Mouse (Mus musculus) midbrain, postnatal 0 days (tissue): ENCODE measurements at regions not wholly inside any gene's neighbourhood (a gene's known extent, or its start where the extent isn't known, plus 50 kb on each side); places are given as distances from the start of the nearest gene placed in this dataset.
A peak's percentile ranks its signal among the peaks of the same experiment; 100 is the strongest.

Experiments used
- ATAC-seq: fragments of 200-750 bp; cut with Nextera tagmentation; 2 replicates; pipeline ENCODE4 v1.8.0; 2017; ENCODE audit warnings: moderate number of reproducible peaks, mild to moderate bottlenecking, moderate TSS enrichment, moderate library complexity; ENCODE audit not compliant: low FRiP score
- DNase-seq: peaks from one replicate; pipeline ENCODE4 v3.0.0-alpha.2; 2015; ENCODE audit warnings: low spot score
- H3K27ac ChIP-seq: fragments of 300-500 bp; sonication (generic); 2 replicates; pipeline ENCODE4 v1.5.1; 2014; ENCODE audit warnings: low read depth, mild to moderate bottlenecking, low read length, mixed read lengths
- H3K27me3 ChIP-seq: fragments of 300-500 bp; sonication (generic); 2 replicates; pipeline ENCODE4 v1.6.1; 2014; ENCODE audit warnings: low read length, control low read depth, mixed read lengths; ENCODE audit not compliant: insufficient read depth
- H3K36me3 ChIP-seq: fragments of 300-500 bp; sonication (generic); 2 replicates; pipeline ENCODE4 v1.6.1; 2014; ENCODE audit warnings: low read length, control low read depth, mixed read lengths; ENCODE audit not compliant: insufficient read depth
- H3K4me1 ChIP-seq: fragments of 300-500 bp; sonication (generic); 2 replicates; pipeline ENCODE4 v1.6.1; 2014; ENCODE audit warnings: mild to moderate bottlenecking, control low read depth, antibody characterized with exemption, low read length, mixed read lengths; ENCODE audit not compliant: insufficient read depth
- H3K4me2 ChIP-seq: fragments of 300-500 bp; sonication (generic); 2 replicates; pipeline ENCODE4 v1.6.1; 2014; ENCODE audit warnings: low read depth, mild to moderate bottlenecking, low read length, mixed read lengths; ENCODE audit not compliant: poor library complexity, severe bottlenecking
- H3K4me3 ChIP-seq: fragments of 300-500 bp; sonication (generic); 2 replicates; pipeline ENCODE4 v1.5.1; 2014; ENCODE audit warnings: low read depth, mild to moderate bottlenecking, low read length, moderate library complexity
- H3K9ac ChIP-seq: fragments of 300-500 bp; sonication (generic); replicated peaks from 2 replicates; pipeline ENCODE4 v1.6.1; 2014; ENCODE audit warnings: mild to moderate bottlenecking, low read length, moderate library complexity, mixed read lengths; ENCODE audit not compliant: poor library complexity, severe bottlenecking
- H3K9me3 ChIP-seq: fragments of 300-500 bp; sonication (generic); 2 replicates; pipeline ENCODE4 v1.6.1; 2016; ENCODE audit warnings: low read length, control low read depth
- CTCF ChIP-seq: IDR thresholded peaks from 2 replicates; pipeline ENCODE4 v1.5.1; 2016; ENCODE audit warnings: antibody characterized with exemption, mild to moderate bottlenecking
- WGBS: fragments of 180-500 bp; shearing (Covaris S2); extraction: QIAGEN DNeasy Blood & Tissue Kit; methylation state at CpG from one replicate; pipeline ENCODE4 v1.1.7; 2014; 5-methylcytosine and 5-hydroxymethylcytosine counted together

- H3K27ac ChIP-seq, result peak overlapping the region; percentile 32; the same call in 1 of the 2 replicates
- DNase-seq (peak; percentile 27), ATAC-seq (peak; percentile 61; the same call in 1 of the 2 replicates)
- TF ChIP-seq CTCF, result no peak
- no peak overlapping the region for H3K9ac ChIP-seq
- H3K27me3 ChIP-seq, result no peaks in the 10 kb centered on the region
- H3K9me3 ChIP-seq, result no peaks in the 10 kb centered on the region
- H3K4me3 ChIP-seq, result no peak overlapping the region
- no peaks in the 10 kb centered on the region for H3K36me3 ChIP-seq
- H3K4me2 ChIP-seq, result no peak overlapping the region; the same call in 1 of the 2 replicates
- WGBS, result 6% methylated on average over 17 of the region's 17 CpGs
- H3K4me1 ChIP-seq, result peaks cover 10% of the 10 kb centered on the region
Measured at GRCm38 (mm10) chr2:178727930-178728793, 297.8 kb downstream of the Cdh26 start.

GRCm38 (mm10) chr2:178728794-178729120 is 298.4 kb downstream of the Cdh26 start:
- 5% methylated on average over 7 of the region's 7 CpGs for WGBS
- Histone ChIP-seq H3K4me3 (no peak overlapping the region), H3K4me1 (peaks cover 10% of the 10 kb centered on the region), H3K4me2 (no peak overlapping the region; the same call in 1 of the 2 replicates), H3K9ac (no peak overlapping the region), H3K27me3 (no peaks in the 10 kb centered on the region), H3K9me3 (no peaks in the 10 kb centered on the region), H3K27ac (no peak overlapping the region), H3K36me3 (no peaks in the 10 kb centered on the region)
- DNase-seq, result no peak
- no peak for TF ChIP-seq CTCF
- ATAC-seq, result peak; percentile 35; the same call in 1 of the 2 replicates

GRCm38 (mm10) chr2:178735099-178735498 is 304.8 kb downstream of the Cdh26 start:
- TF ChIP-seq CTCF, result no peak
- DNase-seq (no peak), ATAC-seq (no peak)
- no peaks in the 10 kb centered on the region for H3K9me3 ChIP-seq
- no peak overlapping the region for H3K4me3 ChIP-seq
- no peak overlapping the region for H3K4me2 ChIP-seq
- H3K4me1 ChIP-seq, result no peaks in the 10 kb centered on the region
- H3K27me3 ChIP-seq, result no peaks in the 10 kb centered on the region
- H3K36me3 ChIP-seq, result no peaks in the 10 kb centered on the region
- H3K9ac ChIP-seq, result no peak overlapping the region
- WGBS, result 18% methylated on average over 2 of the region's 2 CpGs
- H3K27ac ChIP-seq, result no peak overlapping the region

GRCm38 (mm10) chr2:178744617-178745016 is 314.3 kb downstream of the Cdh26 start:
- no peaks in the 10 kb centered on the region for H3K27me3 ChIP-seq
- 83% methylated on average over 4 of the region's 4 CpGs for WGBS

GRCm38 (mm10) chr2:178745296-178746015 is 315.1 kb downstream of the Cdh26 start:
- 23% methylated on average over 14 of the region's 14 CpGs for WGBS
- Histone ChIP-seq H3K4me2 (no peak overlapping the region), H3K4me1 (no peaks in the 10 kb centered on the region), H3K27ac (no peak overlapping the region), H3K9me3 (no peaks in the 10 kb centered on the region), H3K9ac (no peak overlapping the region), H3K36me3 (no peaks in the 10 kb centered on the region), H3K4me3 (no peak overlapping the region), H3K27me3 (no peaks in the 10 kb centered on the region)
- ATAC-seq, result no peak
- DNase-seq, result peak; percentile 31
- peak; percentile 24; the same call in 1 of the 2 replicates for TF ChIP-seq CTCF

More at GRCm38 (mm10) chr2:178744617-178745016, 314.3 kb downstream of the Cdh26 start:
- no peak overlapping the region for H3K27ac ChIP-seq
- no peaks in the 10 kb centered on the region for H3K9me3 ChIP-seq
- no peaks in the 10 kb centered on the region for H3K4me1 ChIP-seq
- TF ChIP-seq CTCF, result peak; percentile 48
- no peaks in the 10 kb centered on the region for H3K36me3 ChIP-seq
- ATAC-seq (no peak), DNase-seq (no peak)
- no peak overlapping the region for H3K4me2 ChIP-seq
- no peak overlapping the region for H3K9ac ChIP-seq
- H3K4me3 ChIP-seq, result no peak overlapping the region

GRCm38 (mm10) chr2:178751247-178751646 is 320.9 kb downstream of the Cdh26 start:
- no peak overlapping the region for H3K4me2 ChIP-seq
- no peak overlapping the region for H3K27ac ChIP-seq
- no peaks in the 10 kb centered on the region for H3K9me3 ChIP-seq
- H3K9ac ChIP-seq, result no peak overlapping the region
- DNase-seq (no peak), ATAC-seq (no peak)
- no peaks in the 10 kb centered on the region for H3K36me3 ChIP-seq
- TF ChIP-seq CTCF, result peak; percentile 14; the same call in 1 of the 2 replicates
- H3K4me3 ChIP-seq, result no peak overlapping the region
- 83% methylated on average over 1 of the region's 1 CpGs for WGBS
- H3K27me3 ChIP-seq, result no peaks in the 10 kb centered on the region
- H3K4me1 ChIP-seq, result no peaks in the 10 kb centered on the region
